Mouse (Mus musculus) midbrain, postnatal 0 days (tissue): ENCODE measurements around the gene Best2. TPM values are rescaled to one million over a fixed set of nuclear protein-coding genes. Genes with fewer than 3 reads are reported as not detected.
A peak's percentile ranks its signal among the peaks of the same experiment; 100 is the strongest.

Source experiments
- ATAC-seq: fragments of 200-750 bp; cut with Nextera tagmentation; 2 replicates; pipeline ENCODE4 v1.8.0; 2017; ENCODE audit warnings: moderate number of reproducible peaks, mild to moderate bottlenecking, moderate TSS enrichment, moderate library complexity; ENCODE audit not compliant: low FRiP score
- DNase-seq: peaks from one replicate; pipeline ENCODE4 v3.0.0-alpha.2; 2015; ENCODE audit warnings: low spot score
- H3K27ac ChIP-seq: fragments of 300-500 bp; sonication (generic); 2 replicates; pipeline ENCODE4 v1.5.1; 2014; ENCODE audit warnings: low read depth, mild to moderate bottlenecking, low read length, mixed read lengths
- H3K27me3 ChIP-seq: fragments of 300-500 bp; sonication (generic); 2 replicates; pipeline ENCODE4 v1.6.1; 2014; ENCODE audit warnings: low read length, control low read depth, mixed read lengths; ENCODE audit not compliant: insufficient read depth
- H3K36me3 ChIP-seq: fragments of 300-500 bp; sonication (generic); 2 replicates; pipeline ENCODE4 v1.6.1; 2014; ENCODE audit warnings: low read length, control low read depth, mixed read lengths; ENCODE audit not compliant: insufficient read depth
- H3K4me1 ChIP-seq: fragments of 300-500 bp; sonication (generic); 2 replicates; pipeline ENCODE4 v1.6.1; 2014; ENCODE audit warnings: mild to moderate bottlenecking, control low read depth, antibody characterized with exemption, low read length, mixed read lengths; ENCODE audit not compliant: insufficient read depth
- H3K4me2 ChIP-seq: fragments of 300-500 bp; sonication (generic); 2 replicates; pipeline ENCODE4 v1.6.1; 2014; ENCODE audit warnings: low read depth, mild to moderate bottlenecking, low read length, mixed read lengths; ENCODE audit not compliant: poor library complexity, severe bottlenecking
- H3K4me3 ChIP-seq: fragments of 300-500 bp; sonication (generic); 2 replicates; pipeline ENCODE4 v1.5.1; 2014; ENCODE audit warnings: low read depth, mild to moderate bottlenecking, low read length, moderate library complexity
- H3K9ac ChIP-seq: fragments of 300-500 bp; sonication (generic); replicated peaks from 2 replicates; pipeline ENCODE4 v1.6.1; 2014; ENCODE audit warnings: mild to moderate bottlenecking, low read length, moderate library complexity, mixed read lengths; ENCODE audit not compliant: poor library complexity, severe bottlenecking
- H3K9me3 ChIP-seq: fragments of 300-500 bp; sonication (generic); 2 replicates; pipeline ENCODE4 v1.6.1; 2016; ENCODE audit warnings: low read length, control low read depth
- CTCF ChIP-seq: IDR thresholded peaks from 2 replicates; pipeline ENCODE4 v1.5.1; 2016; ENCODE audit warnings: antibody characterized with exemption, mild to moderate bottlenecking
- WGBS: fragments of 180-500 bp; shearing (Covaris S2); extraction: QIAGEN DNeasy Blood & Tissue Kit; methylation state at CpG from one replicate; pipeline ENCODE4 v1.1.7; 2014; 5-methylcytosine and 5-hydroxymethylcytosine counted together
- polyA plus RNA-seq: library from polyadenylated mRNA; unstranded; fragments of >200 nt; fragmentation: Nextera tagmentation; extraction: Ambion mirVana; gene quantifications from 2 replicates; pipeline ENCODE4 v1.2.1, GENCODE M21; 2015
- total RNA-seq: library from RNA; depleted of rRNA; stranded (reverse); fragments of >200 nt; gene quantifications from 2 replicates; pipeline ENCODE4 v1.2.3, GENCODE M21; 2014

The Best2 gene
- total and polyA plus RNA-seq, 2 experiments from 2014 or later, result 0.15 TPM; not detected in 1

GRCm38 (mm10) chr8:84978248-84978940 is 35.9 kb downstream of the Best2 start, which contains the start of gene Junb:
TSS of gene Junb (minus strand) at chr8:84978718.
- peak; percentile 92 for DNase-seq
- Histone ChIP-seq H3K4me2 (peak within 1 kb of the TSS; percentile 100), H3K4me1 (peaks cover 25% of the 10 kb centered on the region), H3K27me3 (no peaks in the 10 kb centered on the region), H3K9ac (peak within 1 kb of the TSS; percentile 66), H3K27ac (peak within 1 kb of the TSS; percentile 55), H3K9me3 (no peaks in the 10 kb centered on the region), H3K36me3 (peaks cover 1% of the 10 kb centered on the region; the same call in 1 of the 2 replicates), H3K4me3 (peak within 1 kb of the TSS; percentile 56)
- WGBS, result under 1% methylated on average over 62 of the region's 63 CpGs
- no peak for TF ChIP-seq CTCF
- ATAC-seq, result peak; percentile 65

GRCm38 (mm10) chr8:84977435-84978247 is 36.7 kb downstream of the Best2 start:
- DNase-seq (peak; percentile 56), ATAC-seq (no peak)
- TF ChIP-seq CTCF, result no peak
- peak overlapping the region; percentile 100 for H3K4me2 ChIP-seq
- H3K36me3 ChIP-seq, result peaks cover 7% of the 10 kb centered on the region; the same call in 1 of the 2 replicates
- peak overlapping the region; percentile 55 for H3K27ac ChIP-seq
- H3K27me3 ChIP-seq, result no peaks in the 10 kb centered on the region
- 1% methylated on average over 69 of the region's 70 CpGs for WGBS
- peak overlapping the region; percentile 66 for H3K9ac ChIP-seq
- H3K9me3 ChIP-seq, result no peaks in the 10 kb centered on the region
- peaks cover 25% of the 10 kb centered on the region for H3K4me1 ChIP-seq
- peak overlapping the region; percentile 56 for H3K4me3 ChIP-seq

DNA sequence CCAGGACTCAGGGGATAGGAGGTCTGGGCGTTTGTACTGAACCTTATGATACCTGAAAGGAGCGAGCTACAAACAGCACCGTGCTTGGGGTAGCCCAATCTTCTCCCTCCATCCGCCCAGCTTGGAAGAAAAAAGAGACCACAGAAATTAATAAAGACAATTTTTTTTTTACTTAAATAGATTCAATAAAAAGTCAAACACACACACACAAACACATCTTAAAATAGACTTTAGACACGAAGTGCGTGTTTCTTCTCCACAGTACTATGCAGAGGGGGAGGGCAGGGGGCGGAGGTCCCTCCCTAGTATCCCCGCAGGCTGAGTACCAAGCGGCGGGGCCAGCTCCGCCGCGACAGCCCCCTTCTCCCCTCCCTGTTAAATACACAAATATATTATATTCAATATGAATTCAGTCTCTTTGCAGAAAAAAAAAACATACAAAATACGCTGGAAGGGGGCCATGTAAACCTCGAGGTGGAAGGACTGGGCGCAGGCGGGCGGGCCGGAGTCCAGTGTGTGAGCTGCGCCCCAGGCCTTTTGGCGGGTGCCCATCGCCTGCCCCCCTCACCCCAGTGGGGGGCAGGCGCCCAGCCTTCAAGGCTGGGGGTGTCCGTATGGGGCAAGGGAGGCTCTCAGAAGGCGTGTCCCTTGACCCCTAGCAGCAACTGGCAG is 37.4 kb downstream of the Best2 start:
- DNase-seq, result no peak
- H3K4me3 ChIP-seq, result peak overlapping the region; percentile 56
- ATAC-seq, result no peak
- no peaks in the 10 kb centered on the region for H3K27me3 ChIP-seq
- no peaks in the 10 kb centered on the region for H3K9me3 ChIP-seq
- H3K4me2 ChIP-seq, result peak overlapping the region; percentile 100
- 2% methylated on average over 25 of the region's 25 CpGs for WGBS
- peaks cover 25% of the 10 kb centered on the region for H3K4me1 ChIP-seq
- H3K27ac ChIP-seq, result no peak overlapping the region
- H3K9ac ChIP-seq, result peak overlapping the region; percentile 54
- H3K36me3 ChIP-seq, result peaks cover 10% of the 10 kb centered on the region
- TF ChIP-seq CTCF, result no peak

- ATAC-seq, result peak; percentile 72
- peak overlapping the region; percentile 100 for H3K4me2 ChIP-seq
- H3K36me3 ChIP-seq, result peaks cover 16% of the 10 kb centered on the region
- TF ChIP-seq CTCF, result peak; percentile 35; the same call in 1 of the 2 replicates
- peak overlapping the region; percentile 56 for H3K4me3 ChIP-seq
- 0 out of 2 replicates have a peak overlapping the region, but pooled peaks have one; percentile 18 for H3K27ac ChIP-seq
- DNase-seq, result peak; percentile 91
- 0 out of 2 replicates have a peak overlapping the region, but pooled peaks have one; percentile 54 for H3K9ac ChIP-seq
- H3K9me3 ChIP-seq, result no peaks in the 10 kb centered on the region
- 2% methylated on average over 60 of the region's 61 CpGs for WGBS
- H3K27me3 ChIP-seq, result no peaks in the 10 kb centered on the region
- H3K4me1 ChIP-seq, result peaks cover 25% of the 10 kb centered on the region
These were observed 38.1 kb downstream of the Best2 start for GRCm38 (mm10) chr8:84976031-84976762.

DNA sequence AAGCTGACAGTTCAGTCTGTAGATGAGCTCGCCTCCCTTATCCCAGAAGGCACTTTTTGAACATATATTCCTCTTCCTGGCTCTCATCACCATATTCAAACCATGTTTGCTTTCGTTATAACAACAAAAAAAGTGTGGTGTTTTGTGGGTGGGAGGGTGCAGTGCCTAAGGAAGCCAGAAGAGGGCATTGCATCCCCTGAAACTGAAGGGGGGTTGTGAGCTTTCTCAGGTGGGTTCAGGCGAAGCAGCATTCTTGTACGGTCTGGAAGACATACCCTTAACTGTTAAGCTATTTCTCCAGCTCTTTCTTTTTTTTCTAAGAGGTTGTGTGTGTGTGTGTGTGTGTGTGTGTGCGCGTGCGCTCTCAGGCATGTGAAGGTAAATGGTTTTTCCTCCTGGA is 38.9 kb downstream of the Best2 start:
- WGBS, result 33% methylated on average over 7 of the region's 7 CpGs
- peaks cover 20% of the 10 kb centered on the region for H3K36me3 ChIP-seq
- H3K27ac ChIP-seq, result 0 out of 2 replicates have a peak overlapping the region, but pooled peaks have one; percentile 18
- ATAC-seq, result no peak
- peak; percentile 55 for DNase-seq
- H3K9me3 ChIP-seq, result no peaks in the 10 kb centered on the region
- peaks cover 29% of the 10 kb centered on the region for H3K4me1 ChIP-seq
- peak; percentile 87 for TF ChIP-seq CTCF
- no peak overlapping the region for H3K4me3 ChIP-seq
- H3K9ac ChIP-seq, result no peak overlapping the region
- H3K4me2 ChIP-seq, result no peak overlapping the region
- no peaks in the 10 kb centered on the region for H3K27me3 ChIP-seq
